In the genomic region with DNA sequence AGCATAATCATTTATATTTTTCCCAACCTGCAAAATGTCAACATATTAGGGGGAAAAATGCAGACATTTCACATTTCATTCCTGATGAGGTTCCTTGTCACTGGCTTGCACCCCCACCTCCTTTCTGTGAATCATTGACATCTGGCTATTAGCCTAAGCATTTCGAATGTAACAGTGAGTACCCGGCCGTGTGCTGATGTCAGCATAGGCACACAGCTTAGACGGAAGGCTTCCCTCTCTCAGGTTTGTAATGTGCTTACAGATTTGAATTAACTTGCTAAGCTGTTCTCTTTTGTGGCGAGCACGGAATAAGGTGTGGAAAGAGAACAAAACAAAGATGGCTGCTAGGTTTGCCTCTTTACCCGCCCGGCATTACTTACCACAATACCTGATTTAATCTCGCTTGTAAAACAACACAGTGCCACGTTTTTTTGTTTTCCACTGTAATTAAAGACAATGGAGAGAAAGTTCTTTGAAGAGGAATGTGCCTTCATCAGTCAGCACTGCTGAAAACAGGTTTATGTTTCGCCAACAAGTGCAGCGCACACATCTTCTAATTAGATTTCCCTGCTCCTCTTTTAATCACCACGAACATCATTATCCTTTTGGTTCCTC, we compare ENCODE assay signal across 10 mouse cellular contexts.
DNase-seq lines count a peak whose midpoint lies in the region; ATAC-seq and TF ChIP-seq lines count a peak whose summit lies in the region.
"Had no signal": no experiment of that assay in that cellular context is flagged by ENCODE, and none has a peak within 500 bp of the region (broad histone marks: within the 10 kb centered on the region; RNA-seq: fewer than 3 reads in every experiment).

No protein-coding gene starts in this region.

- H3K4me1 ChIP-seq in hindbrain, embryonic 16.5 days (ENCODE audit: control insufficient read depth, insufficient read depth, low read depth, low read length), result no peaks in the 10 kb centered on the region
- H3K4me1 ChIP-seq in lung, adult 2 months (ENCODE audit: control insufficient read depth, insufficient read depth, low read length), result no peaks in the 10 kb centered on the region

- no peak for TF ChIP-seq POLR2A in lung, adult 2 months (IDR thresholded peaks at IDR 0.05; ENCODE audit: borderline replicate concordance, extremely low read depth, low read depth, low read length)

- no peak for TF ChIP-seq CTCF in layer of hippocampus, adult 2 months (conservative IDR thresholded peaks at IDR 0.05)
- no peak for TF ChIP-seq CTCF in lung, adult 2 months (IDR thresholded peaks at IDR 0.05; ENCODE audit: insufficient read depth, low read length)

- DNase-seq in layer of hippocampus, adult 2 months (ENCODE audit: low spot score in 2 of 2), result peak in 1 of 2 experiments; percentile 8
- no peak for DNase-seq in layer of hippocampus, postnatal 14 days (ENCODE audit: low spot score in 2 of 2)
- DNase-seq in kidney, postnatal 14 days, result peak; percentile 43
- DNase-seq in retina, postnatal 7 days (ENCODE audit: low read depth, low spot score), result peak; percentile 38
- no peak for DNase-seq in lung, adult 2 months
- no peak for DNase-seq in spleen, adult 18-20 months
- DNase-seq in right cerebral cortex, adult 18-20 months, result no peak
- DNase-seq: adrenal gland, adult 2 months; thymus, adult 18-20 months had no signal

- no peak for ATAC-seq in hindbrain, embryonic 16.5 days

- H3K4me3 ChIP-seq in layer of hippocampus, adult 2 months, result no peak overlapping the region
- no peak overlapping the region for H3K4me3 ChIP-seq in hindbrain, embryonic 16.5 days (ENCODE audit: low read length)
- H3K4me3 ChIP-seq in lung, adult 2 months (replicated peaks; ENCODE audit: extremely low read depth, low read depth, low read length), result no peak overlapping the region

- H3K27me3 ChIP-seq in hindbrain, embryonic 16.5 days (replicated peaks; ENCODE audit: control insufficient read depth, insufficient read depth, low read length), result no peaks in the 10 kb centered on the region

- 59% methylated on average over 13 of the region's 13 CpGs for WGBS in hindbrain, embryonic 16.5 days
- WGBS in lung, adult 2 months, result 63% methylated on average over 13 of the region's 13 CpGs

- H3K27ac ChIP-seq in layer of hippocampus, adult 2 months, result peak overlapping the region; percentile 7; the same call in 1 of the 2 replicates
- H3K27ac ChIP-seq in hindbrain, embryonic 16.5 days (ENCODE audit: low read depth, low read length), result no peak overlapping the region; the same call in 1 of the 2 replicates

- no peaks in the 10 kb centered on the region for H3K36me3 ChIP-seq in hindbrain, embryonic 16.5 days (ENCODE audit: control insufficient read depth, insufficient read depth, low read length)

- no peak overlapping the region for H3K4me2 ChIP-seq in hindbrain, embryonic 16.5 days (ENCODE audit: low read length)

- H3K9me3 ChIP-seq in hindbrain, embryonic 16.5 days (ENCODE audit: control insufficient read depth, low read length), result no peaks in the 10 kb centered on the region

- 0 out of 2 replicates have a peak overlapping the region, but pooled peaks have one; percentile 2 for H3K9ac ChIP-seq in hindbrain, embryonic 16.5 days (ENCODE audit: low read depth, low read length)

Comparison
In these comparisons a context has a peak if more than half of its experiments do, and no peak if none do; other contexts are left out.
1. DNase-seq: peak in kidney, postnatal 14 days (single experiment) and retina, postnatal 7 days (single experiment); none in layer of hippocampus, postnatal 14 days (0 of 2), lung, adult 2 months (single experiment), spleen, adult 18-20 months (0 of 2) and right cerebral cortex, adult 18-20 months (single experiment).